Mouse (Mus musculus) intestine, embryonic 16.5 days (tissue): Measurements from ENCODE around the gene Mrgprd. TPM values are rescaled to one million over a fixed set of nuclear protein-coding genes. Genes with fewer than 3 reads are reported as not detected.
A peak's percentile ranks its signal among the peaks of the same experiment; 100 is the strongest.

Experiments used
- ATAC-seq: fragments of 200-750 bp; cut with Nextera tagmentation; 2 replicates; pipeline ENCODE4 v1.8.0; 2017; ENCODE audit warnings: moderate TSS enrichment, moderate library complexity
- H3K27ac ChIP-seq: fragments of 300-500 bp; sonication (generic); 2 replicates; pipeline ENCODE4 v1.5.1; 2014; ENCODE audit warnings: mild to moderate bottlenecking, low read length
- H3K27me3 ChIP-seq: fragments of 300-500 bp; sonication (generic); replicated peaks from 2 replicates; pipeline ENCODE4 v1.6.1; 2014; ENCODE audit warnings: low read length, control low read depth, mixed read lengths; ENCODE audit not compliant: control insufficient read depth, insufficient read depth
- H3K36me3 ChIP-seq: fragments of 300-500 bp; sonication (generic); 2 replicates; pipeline ENCODE4 v1.6.1; 2014; ENCODE audit warnings: low read length, control low read depth; ENCODE audit not compliant: control insufficient read depth, insufficient read depth
- H3K4me1 ChIP-seq: fragments of 300-500 bp; sonication (generic); 2 replicates; pipeline ENCODE4 v1.6.1; 2014; ENCODE audit warnings: low read length, control low read depth, mixed read lengths; ENCODE audit not compliant: control insufficient read depth, insufficient read depth
- H3K4me2 ChIP-seq: fragments of 300-500 bp; sonication (generic); 2 replicates; pipeline ENCODE4 v1.6.1; 2014; ENCODE audit warnings: low read depth, low read length, control low read depth
- H3K4me3 ChIP-seq: fragments of 300-500 bp; sonication (generic); 2 replicates; pipeline ENCODE4 v1.5.1; 2014; ENCODE audit warnings: mild to moderate bottlenecking, low read length
- H3K9ac ChIP-seq: fragments of 300-500 bp; sonication (generic); 2 replicates; pipeline ENCODE4 v1.6.1; 2014; ENCODE audit warnings: low read depth, low read length
- H3K9me3 ChIP-seq: fragments of 300-500 bp; sonication (generic); 2 replicates; pipeline ENCODE4 v1.6.1; 2016; ENCODE audit warnings: low read length, control low read depth; ENCODE audit not compliant: control insufficient read depth
- WGBS: fragments of 180-500 bp; shearing (Covaris S2); extraction: QIAGEN DNeasy Blood & Tissue Kit; methylation state at CpG from one replicate; pipeline ENCODE4 v1.1.7; 2014; 5-methylcytosine and 5-hydroxymethylcytosine counted together
- polyA plus RNA-seq: library from polyadenylated mRNA; unstranded; fragments of >200 nt; fragmentation: Nextera tagmentation; extraction: Ambion mirVana; gene quantifications from 2 replicates; pipeline ENCODE4 v1.2.1, GENCODE M21; 2015

The Mrgprd gene
- polyA plus RNA-seq, 1 experiment from 2014 or later, result not detected

DNA sequence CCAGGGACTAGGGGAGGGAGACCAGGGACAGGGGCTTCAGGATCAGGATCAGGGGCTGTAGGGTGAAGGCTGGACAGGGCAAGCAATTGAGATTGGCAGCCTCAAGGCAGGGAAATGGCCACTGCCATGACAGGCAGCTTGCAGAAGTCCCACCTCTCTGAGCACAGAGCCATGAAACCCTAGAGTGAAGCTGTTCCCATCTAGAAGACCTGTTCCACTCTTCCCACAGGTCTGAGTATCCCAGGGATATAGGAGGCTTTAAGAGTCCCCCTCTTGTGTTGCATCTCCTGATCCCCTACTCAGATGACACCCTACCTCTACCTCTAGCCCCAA is 13.7 kb upstream of the Mrgprd start:
- Histone ChIP-seq H3K9ac (no peak overlapping the region), H3K4me3 (no peak overlapping the region), H3K4me2 (no peak overlapping the region), H3K4me1 (peaks cover 38% of the 10 kb centered on the region), H3K9me3 (no peaks in the 10 kb centered on the region), H3K36me3 (no peaks in the 10 kb centered on the region), H3K27me3 (no peaks in the 10 kb centered on the region), H3K27ac (no peak overlapping the region)
- no peak for ATAC-seq

DNA sequence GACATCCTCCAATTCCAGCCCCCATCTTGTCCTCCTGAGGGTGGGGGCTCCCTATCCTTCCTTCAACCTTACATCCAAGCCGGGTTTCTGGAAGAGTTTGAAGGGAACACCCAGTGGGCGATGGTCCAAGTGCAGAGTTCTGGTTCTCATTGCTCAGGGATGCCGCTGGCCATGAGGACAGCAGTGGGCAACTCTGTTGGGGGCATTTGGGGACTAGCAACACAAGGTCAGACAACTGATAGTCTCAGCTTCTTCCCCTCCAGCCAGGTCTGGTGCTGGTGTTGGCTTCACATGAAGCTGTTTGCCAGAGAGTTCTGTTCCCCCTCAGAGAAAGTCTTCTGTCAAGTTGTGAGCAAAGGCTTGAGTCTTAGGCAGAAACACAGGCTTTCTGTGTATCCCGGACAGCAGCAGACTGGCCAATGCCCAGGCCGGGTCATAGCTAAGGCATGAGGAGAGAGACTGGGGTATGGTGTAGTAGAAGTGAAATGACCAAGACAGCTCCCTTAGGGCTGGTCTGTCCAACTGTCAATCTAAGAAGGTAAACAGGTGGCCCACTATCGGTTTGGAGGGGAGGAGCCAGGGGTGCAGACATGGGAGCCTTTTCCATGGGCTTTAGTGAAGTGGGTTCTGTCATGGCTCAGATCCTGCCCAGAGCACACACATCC is 13.2 kb upstream of the Mrgprd start:
- H3K4me2 ChIP-seq, result no peak overlapping the region
- no peaks in the 10 kb centered on the region for H3K27me3 ChIP-seq
- H3K9ac ChIP-seq, result no peak overlapping the region
- 78% methylated on average over 6 of the region's 6 CpGs for WGBS
- H3K4me1 ChIP-seq, result peaks cover 38% of the 10 kb centered on the region
- no peak overlapping the region for H3K27ac ChIP-seq
- no peaks in the 10 kb centered on the region for H3K9me3 ChIP-seq
- H3K4me3 ChIP-seq, result no peak overlapping the region
- ATAC-seq, result no peak
- no peaks in the 10 kb centered on the region for H3K36me3 ChIP-seq

GRCm38 (mm10) chr7:145302488-145303285 is 11.9 kb upstream of the Mrgprd start:
- Histone ChIP-seq H3K4me3 (peak overlapping the region; percentile 22), H3K27ac (peak overlapping the region; percentile 45; the same call in 1 of the 2 replicates), H3K4me1 (peaks cover 38% of the 10 kb centered on the region), H3K4me2 (peak overlapping the region; percentile 48), H3K9me3 (no peaks in the 10 kb centered on the region), H3K36me3 (no peaks in the 10 kb centered on the region), H3K9ac (peak overlapping the region; percentile 41), H3K27me3 (no peaks in the 10 kb centered on the region)
- WGBS, result 7% methylated on average over 20 of the region's 20 CpGs
- peak; percentile 93 for ATAC-seq

GRCm38 (mm10) chr7:145304153-145304552 is 10.5 kb upstream of the Mrgprd start:
- no peaks in the 10 kb centered on the region for H3K27me3 ChIP-seq

DNA sequence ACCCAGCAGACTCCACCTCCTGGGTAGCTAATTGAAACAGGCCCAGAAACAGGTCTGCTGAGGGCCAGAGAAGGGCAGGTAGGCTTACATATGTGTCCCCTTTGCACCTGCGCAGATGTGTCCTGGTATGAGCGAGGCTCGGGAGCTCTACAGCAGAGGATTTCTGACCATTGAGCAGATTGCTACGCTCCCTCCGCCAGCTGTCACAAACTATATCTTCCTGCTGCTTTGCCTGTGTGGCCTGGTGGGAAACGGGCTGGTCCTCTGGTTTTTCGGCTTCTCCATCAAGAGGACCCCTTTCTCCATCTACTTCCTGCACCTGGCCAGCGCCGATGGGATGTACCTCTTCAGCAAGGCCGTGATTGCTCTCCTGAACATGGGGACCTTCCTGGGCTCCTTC is 7.0 kb upstream of the Mrgprd start:
- 89% methylated on average over 10 of the region's 10 CpGs for WGBS
- H3K9me3 ChIP-seq, result no peaks in the 10 kb centered on the region
- H3K27me3 ChIP-seq, result no peaks in the 10 kb centered on the region
- no peak for ATAC-seq
- H3K27ac ChIP-seq, result no peak overlapping the region
- no peak overlapping the region for H3K4me3 ChIP-seq
- H3K4me1 ChIP-seq, result peaks cover 8% of the 10 kb centered on the region; the same call in 1 of the 2 replicates
- no peak overlapping the region for H3K4me2 ChIP-seq
- H3K36me3 ChIP-seq, result no peaks in the 10 kb centered on the region
- no peak overlapping the region for H3K9ac ChIP-seq

More at GRCm38 (mm10) chr7:145304153-145304552, 10.5 kb upstream of the Mrgprd start:
- no peaks in the 10 kb centered on the region for H3K9me3 ChIP-seq
- no peak overlapping the region for H3K4me2 ChIP-seq
- peaks cover 34% of the 10 kb centered on the region for H3K4me1 ChIP-seq
- WGBS, result 89% methylated on average over 2 of the region's 2 CpGs
- no peaks in the 10 kb centered on the region for H3K36me3 ChIP-seq
- H3K27ac ChIP-seq, result no peak overlapping the region
- no peak overlapping the region for H3K9ac ChIP-seq
- no peak for ATAC-seq
- no peak overlapping the region for H3K4me3 ChIP-seq

DNA sequence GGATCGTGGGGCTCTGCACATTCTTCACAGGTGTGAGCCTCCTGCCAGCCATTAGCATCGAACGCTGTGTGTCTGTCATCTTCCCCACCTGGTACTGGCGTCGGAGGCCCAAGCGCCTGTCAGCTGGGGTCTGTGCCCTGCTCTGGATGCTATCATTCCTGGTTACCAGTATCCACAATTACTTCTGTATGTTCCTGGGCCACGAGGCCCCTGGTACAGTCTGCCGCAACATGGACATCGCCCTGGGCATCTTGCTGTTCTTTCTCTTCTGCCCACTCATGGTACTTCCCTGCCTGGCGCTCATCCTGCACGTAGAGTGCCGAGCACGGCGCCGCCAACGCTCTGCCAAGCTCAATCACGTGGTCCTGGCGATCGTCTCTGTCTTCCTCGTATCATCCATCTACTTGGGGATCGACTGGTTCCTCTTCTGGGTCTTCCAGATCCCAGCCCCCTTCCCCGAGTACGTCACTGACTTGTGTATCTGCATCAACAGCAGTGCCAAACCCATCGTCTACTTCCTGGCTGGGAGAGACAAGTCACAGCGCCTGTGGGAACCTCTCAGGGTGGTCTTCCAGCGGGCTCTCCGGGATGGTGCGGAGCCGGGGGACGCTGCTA is 6.5 kb upstream of the Mrgprd start:
- Histone ChIP-seq H3K27me3 (no peaks in the 10 kb centered on the region), H3K4me2 (no peak overlapping the region), H3K36me3 (no peaks in the 10 kb centered on the region), H3K9ac (no peak overlapping the region), H3K4me3 (no peak overlapping the region), H3K9me3 (no peaks in the 10 kb centered on the region), H3K4me1 (peaks cover 3% of the 10 kb centered on the region; the same call in 1 of the 2 replicates), H3K27ac (no peak overlapping the region)
- 67% methylated on average over 30 of the region's 30 CpGs for WGBS
- no peak for ATAC-seq

GRCm38 (mm10) chr7:145308866-145309265 is 5.8 kb upstream of the Mrgprd start:
- WGBS, result 52% methylated on average over 4 of the region's 4 CpGs
- no peak for ATAC-seq

GRCm38 (mm10) chr7:145309877-145310276 is 4.8 kb upstream of the Mrgprd start:
- no peak overlapping the region for H3K27ac ChIP-seq
- no peaks in the 10 kb centered on the region for H3K9me3 ChIP-seq
- no peaks in the 10 kb centered on the region for H3K4me1 ChIP-seq
- no peak overlapping the region for H3K4me3 ChIP-seq
- no peaks in the 10 kb centered on the region for H3K36me3 ChIP-seq
- H3K9ac ChIP-seq, result no peak overlapping the region
- ATAC-seq, result no peak
- H3K4me2 ChIP-seq, result no peak overlapping the region
- whole genome bisulfite sequencing, result 71% methylated on average over 1 of the region's 1 CpGs
- H3K27me3 ChIP-seq, result no peaks in the 10 kb centered on the region

More at GRCm38 (mm10) chr7:145308866-145309265, 5.8 kb upstream of the Mrgprd start:
- no peaks in the 10 kb centered on the region for H3K36me3 ChIP-seq
- no peak overlapping the region for H3K4me2 ChIP-seq
- H3K4me1 ChIP-seq, result no peaks in the 10 kb centered on the region
- H3K4me3 ChIP-seq, result no peak overlapping the region
- H3K27ac ChIP-seq, result no peak overlapping the region
- no peak overlapping the region for H3K9ac ChIP-seq
- no peaks in the 10 kb centered on the region for H3K9me3 ChIP-seq
- H3K27me3 ChIP-seq, result no peaks in the 10 kb centered on the region

DNA sequence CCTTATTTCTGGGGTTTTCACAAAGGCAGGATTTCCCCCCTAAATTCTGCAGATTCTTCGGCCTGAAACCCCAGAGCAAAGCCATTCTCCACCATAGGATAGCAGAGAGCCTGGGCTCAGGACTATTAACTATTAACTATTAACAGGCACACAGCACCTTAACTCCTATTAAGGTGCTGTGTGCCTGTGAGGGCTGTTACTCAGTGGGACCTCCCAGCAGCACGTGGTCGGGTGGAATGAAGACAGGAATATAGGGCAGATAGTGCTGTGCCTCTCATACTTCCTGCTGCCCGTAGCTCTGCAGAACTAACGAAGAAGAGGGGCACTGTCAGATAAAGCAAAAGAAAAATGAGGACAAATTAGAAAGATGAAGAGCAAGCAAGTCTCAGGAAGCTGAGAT is 4.1 kb upstream of the Mrgprd start:
- Histone ChIP-seq H3K27ac (no peak overlapping the region), H3K4me1 (no peaks in the 10 kb centered on the region), H3K36me3 (no peaks in the 10 kb centered on the region), H3K9ac (no peak overlapping the region), H3K4me3 (no peak overlapping the region), H3K4me2 (no peak overlapping the region), H3K27me3 (no peaks in the 10 kb centered on the region), H3K9me3 (no peaks in the 10 kb centered on the region)
- peak; percentile 86 for ATAC-seq
- 46% methylated on average over 5 of the region's 5 CpGs for WGBS
